Mouse (Mus musculus) E14TG2a.4 (cell line): ENCODE data around the gene Oxa1l.

Source experiments
- CTCF ChIP-seq: conservative IDR thresholded peaks from 2 replicates; pipeline ENCODE4 v1.5.1; 2014; ENCODE audit warnings: low read length
- NANOG ChIP-seq: IDR thresholded peaks from 2 replicates; pipeline ENCODE4 v1.6.1; 2014; ENCODE audit warnings: borderline replicate concordance, low read length, mixed read lengths
- POU5F1 ChIP-seq: IDR thresholded peaks from 2 replicates; pipeline ENCODE4 v1.6.1; 2014; ENCODE audit warnings: low read length, borderline replicate concordance

- TF ChIP-seq CTCF (no peak), POU5F1 (no peak), NANOG (no peak)
Measured at GRCm38 (mm10) chr14:54409980-54410810, 49.6 kb downstream of the Oxa1l start.
